Mouse (Mus musculus) urinary bladder, adult 18-20 months (tissue): ENCODE measurements around the gene Dnajc11.

Experiments
- DNase-seq, 2 experiments: peaks; one replicate each; pipeline ENCODE4 v3.0.0; 2022; ENCODE audit warnings: low spot score in 2 of 2, mixed read lengths in 2 of 2

Dnajc11 gene

DNA sequence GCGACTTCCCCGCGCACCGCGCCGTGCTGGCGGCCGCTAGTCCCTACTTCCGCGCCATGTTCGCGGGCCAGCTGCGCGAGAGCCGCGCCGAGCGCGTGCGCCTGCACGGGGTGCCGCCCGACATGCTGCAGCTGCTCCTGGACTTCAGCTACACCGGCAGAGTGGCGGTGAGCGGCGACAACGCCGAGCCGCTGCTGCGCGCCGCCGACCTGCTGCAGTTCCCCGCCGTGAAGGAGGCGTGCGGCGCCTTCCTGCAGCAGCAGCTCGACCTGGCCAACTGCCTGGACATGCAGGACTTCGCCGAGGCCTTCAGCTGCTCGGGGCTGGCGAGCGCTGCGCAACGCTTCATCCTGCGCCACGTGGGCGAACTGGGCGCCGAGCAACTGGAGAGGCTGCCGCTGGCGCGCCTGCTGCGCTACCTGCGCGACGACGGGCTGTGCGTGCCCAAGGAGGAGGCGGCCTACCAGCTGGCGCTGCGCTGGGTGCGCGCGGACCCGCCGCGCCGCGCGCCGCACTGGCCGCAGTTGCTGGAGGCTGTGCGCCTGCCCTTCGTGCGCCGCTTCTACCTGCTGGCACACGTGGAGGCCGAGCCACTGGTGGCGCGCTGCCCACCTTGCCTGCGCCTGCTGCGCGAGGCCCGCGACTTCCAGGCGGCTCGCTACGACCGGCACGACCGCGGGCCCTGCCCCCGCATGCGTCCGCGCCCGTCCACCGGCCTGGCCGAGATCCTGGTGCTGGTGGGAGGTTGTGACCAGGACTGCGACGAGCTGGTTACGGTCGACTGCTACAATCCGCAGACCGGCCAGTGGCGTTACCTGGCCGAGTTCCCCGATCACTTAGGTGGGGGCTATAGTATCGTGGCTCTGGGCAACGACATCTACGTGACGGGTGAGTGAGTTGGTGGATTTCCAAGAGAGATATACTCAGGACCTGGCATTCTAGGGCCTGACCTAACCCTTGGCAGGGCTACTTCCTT, 75.9 kb downstream of the Dnajc11 start:
- peak in 1 of 2 experiments; percentile 54 for DNase-seq

DNA sequence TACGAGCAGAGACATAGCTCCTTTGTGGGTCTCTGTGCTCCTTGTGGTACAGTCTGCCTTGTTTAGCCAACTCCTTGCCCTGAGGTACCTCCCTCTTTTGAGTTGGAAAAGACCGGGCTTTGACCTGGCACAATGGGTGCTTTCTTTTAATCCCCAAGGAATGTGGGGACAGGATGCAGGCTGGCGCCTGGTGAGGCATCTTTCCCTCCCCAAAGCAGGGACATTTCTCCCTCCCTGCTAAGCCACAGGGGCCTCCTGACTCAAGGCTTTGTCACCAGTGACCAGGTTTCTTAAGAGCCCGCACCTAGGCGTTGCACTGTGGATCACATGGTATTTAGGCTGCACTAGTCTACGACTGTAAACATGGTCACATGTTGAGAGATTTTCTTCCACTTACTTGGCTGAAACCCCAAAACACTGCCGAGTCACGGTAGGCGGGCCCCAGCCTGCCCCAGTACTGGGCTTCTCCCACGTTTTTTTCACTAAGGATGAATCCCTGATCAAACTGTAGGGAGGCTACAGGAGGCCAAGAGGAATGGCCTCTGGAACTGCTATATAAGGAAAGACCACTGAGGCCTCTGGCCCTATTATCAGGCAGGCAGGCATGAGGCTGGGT, 76.7 kb downstream of the Dnajc11 start:
- peak; percentile 61 to 76 for DNase-seq

DNA sequence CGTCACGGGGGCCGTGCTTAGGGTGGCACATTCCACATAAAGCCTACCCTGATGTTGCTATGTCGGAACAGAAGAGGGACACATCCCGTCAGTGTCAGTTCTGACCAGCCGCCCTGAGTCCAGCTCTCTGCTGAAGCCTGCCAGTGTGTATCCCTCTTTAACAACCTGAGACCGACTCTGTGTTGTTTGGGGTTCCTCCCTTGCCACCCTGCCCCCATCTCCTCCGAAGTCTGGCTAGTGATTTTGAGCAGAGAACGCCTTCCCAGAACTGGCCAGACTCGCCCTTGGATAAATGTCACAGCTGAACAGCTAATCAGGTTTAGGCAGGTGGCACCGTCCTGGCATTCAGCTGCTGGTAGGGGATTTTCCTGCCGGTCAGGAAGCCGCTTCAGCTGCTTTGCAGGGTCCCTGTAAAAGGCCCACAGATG, 77.2 kb downstream of the Dnajc11 start:
- peak; percentile 52 to 53 for DNase-seq

DNA sequence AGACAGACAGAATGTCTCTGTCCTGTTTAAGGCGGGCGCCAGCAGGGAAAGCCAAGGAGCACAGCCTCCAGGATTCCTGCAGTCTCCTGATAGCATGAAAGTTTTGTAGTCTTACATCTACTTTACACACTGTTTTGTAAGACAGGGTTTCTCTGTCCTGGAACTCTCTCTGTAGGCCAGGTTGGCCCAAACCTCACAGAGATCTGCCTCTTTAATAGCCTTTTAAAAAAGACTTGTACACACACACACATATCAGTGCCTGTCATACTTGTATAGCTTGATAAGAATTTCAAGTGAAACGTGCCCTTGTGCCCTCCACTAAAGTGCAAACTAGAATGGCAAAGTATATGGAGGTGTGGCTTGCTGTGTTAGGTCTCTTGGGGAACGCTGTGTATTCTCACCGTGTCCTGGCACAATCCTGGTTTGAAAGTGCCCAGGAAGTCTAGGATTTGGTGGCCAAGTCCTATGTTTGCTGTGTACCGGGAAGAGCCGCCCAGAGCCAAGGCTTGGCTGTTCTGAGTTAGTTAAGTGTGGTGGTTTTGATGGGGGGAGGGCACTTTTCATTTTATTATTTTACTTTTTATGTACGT, 77.8 kb downstream of the Dnajc11 start:
- no peak for DNase-seq

DNA sequence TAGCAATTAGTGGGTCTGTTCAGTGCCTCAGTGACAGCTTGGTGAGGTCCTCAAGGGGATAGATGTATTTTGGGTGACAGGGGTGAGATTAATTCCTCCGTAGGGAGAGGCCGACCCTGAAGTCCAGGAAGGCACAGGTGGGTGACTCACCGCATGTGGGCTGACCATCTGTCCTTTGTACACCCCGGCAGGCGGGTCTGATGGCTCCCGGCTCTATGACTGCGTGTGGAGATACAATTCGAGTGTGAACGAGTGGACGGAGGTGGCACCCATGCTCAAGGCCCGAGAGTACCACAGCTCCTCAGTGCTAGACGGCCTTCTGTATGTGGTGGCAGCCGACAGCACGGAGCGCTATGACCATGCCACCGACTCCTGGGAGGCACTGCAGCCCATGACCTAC, 78.6 kb downstream of the Dnajc11 start:
- no peak for DNase-seq

DNA sequence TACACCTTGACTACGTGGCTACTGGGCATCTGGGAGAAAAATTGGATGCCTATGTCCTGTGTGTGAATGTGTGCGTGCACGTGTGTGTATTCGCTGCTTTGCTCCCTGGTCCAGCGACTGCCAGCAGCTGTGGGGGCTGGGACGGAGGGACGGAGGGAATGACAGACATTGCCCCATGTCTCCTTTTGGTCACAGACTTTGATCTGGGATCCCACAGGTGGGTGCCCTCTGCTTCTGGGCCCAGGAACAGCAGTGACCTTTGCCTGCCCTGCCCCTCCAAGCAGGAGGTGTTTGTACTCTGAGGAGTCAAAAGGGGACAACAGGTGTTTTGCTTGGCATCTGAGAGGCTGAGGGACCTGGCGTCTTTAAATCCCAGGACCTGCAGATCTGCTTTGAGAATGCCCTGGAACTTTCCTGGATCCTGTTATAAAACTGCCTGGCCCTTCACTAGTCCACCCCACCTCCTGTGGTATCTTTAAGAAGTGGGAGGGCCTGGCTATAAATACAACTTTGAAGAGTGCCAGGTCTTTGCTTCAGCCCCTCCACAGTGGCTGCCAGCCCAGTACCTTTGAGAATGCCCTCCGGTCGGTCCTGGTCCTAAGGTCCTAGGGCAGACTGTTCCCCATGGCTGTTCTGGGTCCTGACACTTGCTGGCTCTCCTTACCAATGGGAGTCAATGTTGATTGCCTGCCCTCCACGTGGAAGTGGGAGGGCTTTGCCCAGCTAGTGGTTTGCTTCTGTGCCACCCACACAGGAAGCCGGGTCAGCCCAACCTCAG, 79.7 kb downstream of the Dnajc11 start:
- DNase-seq: no peak

DNA sequence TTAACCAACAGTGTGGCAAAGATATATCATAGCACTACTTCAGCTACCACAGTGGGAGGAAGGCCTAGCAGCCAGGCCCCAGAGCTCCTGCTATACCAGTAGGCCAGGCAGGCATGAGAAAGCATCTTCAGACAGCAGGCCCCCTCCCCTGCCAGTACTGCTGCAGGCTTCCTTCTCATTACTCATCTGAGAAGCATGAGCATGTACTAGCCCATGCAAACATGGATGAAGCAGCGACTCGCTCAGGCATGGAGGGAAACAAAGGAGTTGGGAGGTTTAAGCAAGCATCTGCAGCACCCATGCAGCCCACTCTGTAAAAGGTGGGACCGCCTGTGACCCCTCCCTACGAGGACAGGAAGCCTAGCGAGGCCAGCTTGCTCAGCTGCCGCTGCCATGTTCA, 85.6 kb downstream of the Dnajc11 start:
- DNase-seq: no peak

DNA sequence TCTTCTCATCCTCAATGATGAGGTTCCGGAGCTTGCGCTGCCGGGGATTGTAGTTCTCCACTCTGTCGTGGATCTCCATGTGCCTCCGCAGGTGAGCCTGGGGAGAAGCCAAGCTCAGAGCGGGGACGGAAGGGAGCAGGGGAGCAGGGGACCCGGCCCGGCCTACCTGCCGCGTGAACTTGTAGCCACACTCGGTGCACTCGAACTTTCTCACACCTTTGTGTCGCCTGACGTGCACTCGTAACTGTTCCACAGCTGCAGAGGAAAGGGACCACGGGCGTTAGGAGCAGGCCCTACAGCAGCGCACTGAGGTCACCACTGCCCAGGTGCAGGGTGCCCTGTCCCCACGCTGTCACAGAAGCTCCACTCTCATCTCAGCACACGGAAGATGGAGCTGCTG, 86.5 kb downstream of the Dnajc11 start:
- no peak for DNase-seq

DNA sequence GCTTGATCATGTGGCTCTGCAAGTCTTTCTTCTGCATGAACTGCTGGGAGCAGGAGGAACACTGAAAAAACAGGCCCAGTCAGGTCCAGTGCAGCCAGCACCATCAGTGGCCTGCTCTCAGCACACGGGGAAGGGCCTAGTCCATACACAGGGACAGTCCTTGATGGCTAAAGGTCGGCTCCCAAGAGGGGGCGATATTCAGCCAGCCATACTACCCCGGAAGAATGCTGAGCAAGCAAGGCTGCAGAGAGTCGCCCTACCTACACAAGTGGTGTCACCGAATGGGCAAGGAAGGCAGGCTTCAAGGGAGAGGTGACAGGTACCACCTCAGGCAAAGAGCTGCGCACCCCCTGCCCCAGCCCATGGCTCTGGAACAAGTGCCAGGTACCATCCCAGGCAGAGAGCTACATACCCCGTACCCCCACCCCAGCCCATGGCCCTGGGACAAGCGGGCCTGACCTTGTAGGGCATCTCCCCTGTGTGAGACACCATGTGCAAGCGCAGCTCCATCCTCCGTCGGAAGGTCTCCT, 88.1 kb downstream of the Dnajc11 start:
- no peak for DNase-seq

DNA sequence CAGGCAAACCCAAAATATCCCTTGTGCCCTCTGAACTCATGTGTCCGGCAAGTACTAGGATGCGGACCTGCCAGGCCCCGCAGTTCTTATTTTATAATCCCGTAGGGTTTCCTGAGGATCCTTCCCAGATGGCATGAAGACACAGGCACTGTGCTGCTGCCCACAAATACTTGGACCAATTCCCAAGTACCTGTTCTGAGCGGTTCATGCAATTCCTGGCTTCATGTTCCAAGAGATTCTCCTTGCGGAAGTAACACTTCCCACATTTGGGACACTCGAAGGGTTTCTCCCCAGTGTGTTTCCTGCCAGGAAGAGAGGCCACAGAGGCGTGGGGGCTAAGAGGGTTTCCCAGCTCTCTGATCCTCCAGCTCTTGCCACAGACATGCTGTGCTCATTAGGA, 89.0 kb downstream of the Dnajc11 start:
- no peak for DNase-seq

DNA sequence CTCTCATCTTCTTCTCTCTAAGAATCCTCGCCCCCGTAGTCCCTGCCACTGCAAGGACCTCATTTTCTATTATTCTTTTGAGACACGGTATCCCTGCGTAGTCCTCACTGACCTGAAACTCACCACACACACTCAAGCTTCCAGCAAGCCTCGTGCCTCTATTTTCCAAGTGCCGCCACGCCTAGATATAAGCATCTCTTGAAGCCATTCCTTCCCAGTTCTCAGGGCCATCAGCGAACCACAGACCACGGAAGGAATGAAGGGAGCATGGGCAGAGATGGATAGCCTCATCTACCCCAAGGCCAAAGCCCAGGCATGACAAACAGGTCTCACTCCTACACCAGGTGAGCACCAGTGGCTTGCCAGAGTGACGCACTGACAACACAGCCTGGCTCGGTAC, 91.0 kb downstream of the Dnajc11 start:
- DNase-seq: no peak

DNA sequence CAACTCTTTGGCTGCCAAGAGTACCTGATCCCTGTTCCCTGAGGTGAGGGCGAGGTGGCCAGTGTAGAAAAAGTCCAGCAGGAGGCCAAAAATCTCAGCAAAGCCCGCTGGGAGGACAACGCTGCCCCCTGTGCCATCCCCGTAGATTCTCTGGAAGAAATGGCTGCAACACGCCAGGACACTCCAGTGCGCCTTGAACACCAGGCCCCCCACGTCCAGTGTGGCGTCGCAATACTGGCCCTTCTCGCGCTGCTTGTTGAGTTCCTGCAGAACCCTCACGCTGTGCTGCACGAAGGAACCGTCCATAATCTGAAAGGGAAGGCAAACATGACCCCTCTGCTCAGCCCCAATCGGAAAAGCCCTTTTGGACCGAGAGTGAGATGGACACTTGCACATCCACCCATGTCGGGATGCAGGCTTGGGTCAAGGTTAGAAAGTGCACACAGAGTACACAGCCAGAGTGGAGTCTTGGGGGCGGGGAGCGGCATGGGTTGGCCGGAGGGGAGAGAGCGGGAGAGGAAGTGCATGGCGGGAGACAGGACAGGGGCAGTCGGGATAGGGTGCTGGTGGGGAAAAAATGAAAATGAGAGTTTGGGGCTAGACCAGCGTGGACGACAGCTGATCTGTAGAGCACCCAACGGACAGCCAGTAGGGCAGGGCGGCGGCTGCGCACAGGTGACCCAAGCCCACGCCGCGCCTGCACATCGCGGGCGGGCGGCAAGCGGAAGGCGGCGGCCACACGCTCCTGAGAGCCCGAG, 93.4 kb downstream of the Dnajc11 start:
- DNase-seq: no peak

DNA sequence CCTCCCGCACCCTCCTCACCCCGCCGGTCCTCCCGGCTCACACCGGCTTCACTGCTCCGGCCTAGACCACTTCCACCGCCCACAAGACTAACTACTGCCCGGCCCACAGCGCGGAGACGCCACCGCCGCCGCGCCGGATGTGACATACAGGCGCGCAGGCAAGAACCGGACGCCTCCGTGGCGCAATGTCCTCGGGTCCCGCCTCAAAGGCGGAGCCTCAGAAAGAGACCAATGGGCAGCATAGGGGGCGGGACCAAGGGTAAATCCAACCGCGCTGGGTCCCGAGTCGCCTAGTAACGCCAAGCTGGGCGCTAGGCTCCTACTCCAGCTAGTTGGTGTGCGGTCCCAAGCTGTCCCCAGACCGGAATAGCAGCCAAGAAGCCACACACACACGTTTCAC, 94.0 kb downstream of the Dnajc11 start, which contains the start of gene Zbtb48:
TSS of gene Zbtb48 (minus strand) at position 148 of the 400 bp plus-strand sequence.
- DNase-seq: peak; percentile 93 to 96

DNA sequence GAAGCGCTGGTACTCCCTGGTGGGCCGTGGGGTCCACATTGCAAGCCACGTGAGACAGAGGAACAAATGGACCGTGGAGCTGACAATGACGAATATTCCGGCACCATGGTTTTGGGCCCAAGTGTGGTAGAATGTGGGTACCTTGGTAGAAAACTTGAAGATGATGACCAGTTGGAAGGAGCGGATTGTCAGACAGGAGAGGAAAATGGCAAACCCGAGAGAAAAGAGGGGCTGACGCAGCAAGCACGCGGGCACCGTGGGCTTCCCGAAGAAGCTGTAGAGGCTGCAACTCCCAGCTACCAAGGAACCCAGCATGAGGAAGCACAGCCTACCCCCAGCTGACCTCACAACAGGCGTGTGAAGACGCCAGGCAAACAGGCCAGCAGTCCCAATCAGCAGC, 95.0 kb downstream of the Dnajc11 start:
- DNase-seq: no peak

DNA sequence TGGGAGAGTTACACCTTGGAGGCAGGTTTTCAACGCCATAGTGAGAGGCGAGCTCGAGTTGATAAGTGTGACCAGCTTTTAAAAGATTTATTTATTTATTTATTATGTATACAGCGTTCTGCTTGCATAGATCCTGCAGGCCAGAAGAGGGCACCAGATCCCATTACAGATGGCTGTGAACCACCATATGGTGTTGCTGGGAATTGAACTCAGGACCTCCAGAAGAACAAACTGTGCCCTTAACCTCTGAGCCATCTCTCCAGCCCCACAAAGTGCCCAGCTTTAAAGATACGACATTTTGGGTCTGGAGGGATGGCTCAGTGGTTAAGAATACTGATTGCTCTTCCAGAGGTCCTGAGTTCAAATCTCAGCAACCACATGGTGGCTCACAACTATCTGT, 95.6 kb downstream of the Dnajc11 start:
- no peak for DNase-seq

DNA sequence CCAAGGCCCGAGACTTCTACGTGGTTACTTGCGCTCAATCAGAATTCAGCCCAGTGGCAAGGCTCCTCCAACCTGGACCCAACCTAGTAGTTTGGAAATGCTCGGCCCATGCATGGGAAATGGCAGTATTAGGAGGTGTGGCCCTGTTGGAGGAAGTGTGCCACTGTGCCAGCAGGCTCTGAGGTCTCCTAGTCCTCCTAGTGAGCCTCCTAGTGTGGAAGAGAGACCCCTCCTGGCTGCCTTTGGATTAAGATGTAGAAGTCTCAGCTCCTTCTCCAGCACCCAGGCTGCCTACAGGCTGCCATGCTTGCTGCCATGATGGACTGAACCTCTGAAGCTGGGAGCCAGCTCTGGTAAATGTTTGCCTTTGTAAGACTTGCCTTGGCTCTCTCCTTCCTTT, 96.5 kb downstream of the Dnajc11 start:
- DNase-seq: no peak
